Mouse (Mus musculus) bone marrow macrophage, adult 2 months (primary cell): ENCODE measurements around the gene Hoxd4. TPM values are rescaled to one million over a fixed set of nuclear protein-coding genes. Genes with fewer than 3 reads are reported as not detected.
A peak's percentile ranks its signal among the peaks of the same experiment; 100 is the strongest.

ENCODE experiments used
- H3K27ac ChIP-seq: 2 replicates; pipeline ENCODE4 v1.5.1; 2012; ENCODE audit warnings: low read depth, low read length; ENCODE audit not compliant: insufficient read depth
- H3K4me1 ChIP-seq: 2 replicates; pipeline ENCODE4 v1.6.1; 2012; ENCODE audit warnings: low read length; ENCODE audit not compliant: control insufficient read depth, insufficient read depth
- H3K4me3 ChIP-seq: 2 replicates; pipeline ENCODE4 v1.5.1; 2012; ENCODE audit warnings: mild to moderate bottlenecking, low read length, moderate library complexity; ENCODE audit not compliant: insufficient read depth
- CTCF ChIP-seq: IDR thresholded peaks from 2 replicates; pipeline ENCODE4 v1.5.1; 2012; ENCODE audit warnings: low read depth, mild to moderate bottlenecking, low read length, moderate library complexity
- POLR2A ChIP-seq: IDR thresholded peaks from 2 replicates; pipeline ENCODE4 v1.6.1; 2012; ENCODE audit warnings: mild to moderate bottlenecking, low read depth, low read length, borderline replicate concordance
- polyA plus RNA-seq: library from polyadenylated mRNA; stranded (reverse); fragments of >200 nt; gene quantifications from 2 replicates; pipeline ENCODE4 v1.2.4, GENCODE M21; 2012; ENCODE audit not compliant: missing spikeins, insufficient read depth, insufficient read length

Hoxd4 gene
- polyA plus RNA-seq = not detected in 2 replicates

DNA sequence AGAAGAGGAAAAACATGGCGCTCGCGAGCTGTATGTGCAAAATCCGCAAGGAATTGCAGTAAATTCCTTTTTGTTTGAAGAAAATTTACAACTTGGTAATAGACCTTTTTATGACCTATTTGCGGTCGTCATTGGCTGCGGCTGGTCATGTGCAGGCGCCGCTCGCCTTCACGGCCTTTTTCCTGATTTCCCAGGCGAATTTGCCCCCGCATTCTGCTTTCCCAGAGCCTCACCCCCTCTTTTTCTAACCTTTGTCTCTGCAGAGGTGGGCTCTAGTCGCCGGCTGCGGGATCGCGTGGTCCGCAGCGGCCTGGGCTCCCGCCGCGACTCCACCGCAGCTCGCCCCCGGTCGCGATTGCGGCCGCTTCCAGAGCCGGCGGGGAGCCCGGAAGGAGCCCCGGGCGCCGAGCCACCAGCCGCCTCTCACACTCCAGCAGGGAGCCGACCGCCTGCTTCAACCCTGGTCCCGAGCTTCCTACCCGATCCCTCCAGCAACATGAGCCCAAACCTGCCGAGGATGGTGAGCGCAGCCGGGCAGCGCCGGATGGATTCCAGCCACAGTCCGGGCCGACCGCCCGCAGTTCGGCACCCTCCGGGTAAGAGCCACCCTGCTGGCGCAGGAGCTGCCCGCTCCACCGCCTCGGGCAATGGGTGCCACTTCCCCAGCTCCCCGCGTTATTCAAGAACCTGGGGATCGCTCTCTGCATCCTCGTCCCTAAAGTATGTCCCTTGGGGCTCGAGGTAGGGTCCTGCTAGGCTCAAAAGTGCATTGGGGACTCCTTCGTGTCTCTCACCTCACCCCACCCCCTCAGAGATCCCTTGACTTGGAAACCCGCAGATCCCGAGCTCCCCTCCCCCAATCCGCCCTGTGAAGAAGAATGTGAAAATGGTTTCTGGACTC lies at the start of gene Hoxd4, which contains the start of gene Hoxd3:
TSS of gene Hoxd4 (plus strand) at position 209 of the 901 bp plus-strand sequence.
TSS of gene Hoxd3 (plus strand) at position 207 of the 901 bp plus-strand sequence.
- Histone ChIP-seq H3K4me3 (peak within 1 kb of the TSS; percentile 37), H3K27ac (no peak within 1 kb of the TSS), H3K4me1 (no peaks in the 10 kb centered on the region)
- TF ChIP-seq POLR2A = no peak
- no peak for TF ChIP-seq CTCF

DNA sequence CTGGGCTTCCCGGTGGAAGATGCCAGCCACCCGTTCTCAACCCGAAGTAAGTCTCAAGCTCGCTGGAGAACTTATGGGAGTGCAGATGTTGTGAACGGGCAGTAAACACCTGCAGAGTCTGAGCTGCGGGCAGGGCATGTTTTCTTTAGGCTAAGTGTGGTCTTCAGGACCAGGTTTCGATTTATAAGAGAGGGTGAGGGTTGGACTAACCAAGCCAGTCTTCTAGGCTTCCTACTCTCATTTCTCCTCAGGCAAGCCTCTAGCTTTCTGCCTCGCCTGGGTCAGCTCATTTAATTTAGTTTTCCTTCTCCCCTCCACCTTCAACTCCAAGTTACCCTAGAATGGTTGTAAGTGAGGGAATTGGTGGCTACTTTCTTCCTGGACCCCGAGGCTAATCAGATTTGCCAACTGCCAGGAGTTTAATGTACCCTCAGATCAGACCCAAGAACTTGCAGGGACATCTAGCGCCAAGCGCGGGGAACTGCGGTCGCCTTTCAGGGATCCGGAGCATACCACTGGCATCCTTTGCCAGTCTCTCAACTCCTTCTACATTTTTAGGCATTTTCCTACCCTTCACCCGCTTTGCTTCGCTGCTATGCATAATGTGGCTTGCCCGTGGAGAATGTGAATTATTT lies 48.3 kb upstream of the Hoxd4 start:
- H3K4me1 ChIP-seq = no peaks in the 10 kb centered on the region
- H3K4me3 ChIP-seq = no peak overlapping the region
- TF ChIP-seq POLR2A (no peak), CTCF (no peak; the same call in 1 of the 2 replicates)
- H3K27ac ChIP-seq = no peak overlapping the region

DNA sequence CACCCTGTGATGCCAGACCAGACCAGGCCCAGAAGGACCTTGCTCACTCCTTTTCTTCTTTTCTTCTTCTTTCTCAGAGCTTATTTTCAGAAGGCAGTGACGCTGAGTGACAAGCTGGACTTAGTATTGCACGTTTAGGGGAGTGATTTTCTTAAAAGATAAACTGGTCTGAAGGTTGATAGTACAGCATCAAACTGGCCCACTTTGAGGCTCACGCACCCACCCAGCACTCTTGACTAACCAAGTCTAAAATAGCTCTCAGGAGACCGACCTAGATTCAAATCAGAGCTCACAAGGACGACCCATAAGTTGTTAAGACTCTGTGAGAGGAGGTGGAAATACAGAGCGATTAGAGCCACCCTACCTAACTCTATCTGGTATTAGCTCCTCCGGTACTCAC lies 45.3 kb upstream of the Hoxd4 start:
- Histone ChIP-seq H3K27ac (no peak overlapping the region), H3K4me3 (no peak overlapping the region), H3K4me1 (no peaks in the 10 kb centered on the region)
- TF ChIP-seq POLR2A (no peak), CTCF (no peak)

GRCm38 (mm10) chr2:74667191-74667841 lies 44.4 kb upstream of the Hoxd4 start:
- Histone ChIP-seq H3K4me3 (no peak overlapping the region), H3K4me1 (no peaks in the 10 kb centered on the region), H3K27ac (no peak overlapping the region)
- no peak for TF ChIP-seq CTCF
- no peak for TF ChIP-seq POLR2A

DNA sequence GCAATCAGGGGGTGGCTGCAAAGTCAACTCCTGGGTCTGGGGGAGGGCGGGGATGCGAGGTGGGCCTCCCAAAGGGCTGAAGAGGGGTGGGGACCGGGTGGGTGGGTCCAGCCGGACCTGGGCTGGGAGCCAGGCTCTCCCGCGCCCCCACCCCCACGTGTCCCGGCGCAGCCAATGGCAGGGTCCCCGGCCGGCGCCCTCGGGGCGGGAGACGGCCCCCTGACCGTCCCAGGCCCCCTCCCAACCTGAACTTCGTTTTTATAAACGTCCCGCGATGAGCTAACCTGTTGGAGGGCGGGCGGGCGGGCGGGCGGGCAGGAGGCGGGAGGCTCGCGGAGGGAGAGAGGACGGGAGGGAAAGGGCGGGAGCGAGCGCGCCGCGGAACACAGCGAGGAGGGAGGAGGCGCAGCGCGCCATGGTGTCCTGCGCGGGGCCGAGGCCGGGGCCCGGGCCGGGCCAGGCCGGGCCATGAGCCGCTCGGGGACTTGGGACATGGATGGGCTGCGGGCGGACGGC lies 43.8 kb upstream of the Hoxd4 start, which contains the start of gene Hoxd13:
TSS of gene Hoxd13 (plus strand) at position 469 of the 516 bp plus-strand sequence.
- H3K27ac ChIP-seq = no peak within 1 kb of the TSS
- TF ChIP-seq POLR2A (no peak), CTCF (no peak)
- H3K4me3 ChIP-seq = peak within 1 kb of the TSS; percentile 25; the same call in 1 of the 2 replicates

GRCm38 (mm10) chr2:74668370-74669229 lies 43.1 kb upstream of the Hoxd4 start:
- TF ChIP-seq CTCF (no peak), POLR2A (no peak)
- peak overlapping the region; percentile 25; the same call in 1 of the 2 replicates for H3K4me3 ChIP-seq
- 0 out of 2 replicates have a peak, but pooled peaks cover 2% of the 10 kb centered on the region for H3K4me1 ChIP-seq
- no peak overlapping the region for H3K27ac ChIP-seq

More for the DNA sequence above, 43.8 kb upstream of the Hoxd4 start, which contains the start of gene Hoxd13:
- H3K4me1 ChIP-seq = 0 out of 2 replicates have a peak, but pooled peaks cover 2% of the 10 kb centered on the region

DNA sequence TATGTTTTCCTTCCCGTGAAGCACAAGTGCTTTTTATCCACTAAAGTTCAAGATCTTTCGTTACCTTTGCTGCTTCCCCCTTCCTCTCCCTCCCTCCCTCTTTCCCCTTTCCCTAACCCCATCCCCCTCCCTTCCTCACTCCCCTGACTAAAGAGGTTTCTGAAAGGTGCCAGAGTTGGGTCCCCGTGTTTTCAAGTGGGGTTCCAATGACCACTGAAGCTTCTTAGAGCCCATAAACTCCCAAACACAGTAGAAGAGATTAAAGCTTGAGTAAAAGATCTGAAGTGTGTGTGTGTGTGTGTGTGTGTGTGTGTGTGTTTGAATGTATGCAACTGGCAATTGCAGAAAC lies 42.5 kb upstream of the Hoxd4 start:
- 0 out of 2 replicates have a peak, but pooled peaks cover 2% of the 10 kb centered on the region for H3K4me1 ChIP-seq
- no peak overlapping the region for H3K4me3 ChIP-seq
- no peak overlapping the region for H3K27ac ChIP-seq
- TF ChIP-seq POLR2A (no peak), CTCF (no peak)

GRCm38 (mm10) chr2:74669650-74670235 lies 42.0 kb upstream of the Hoxd4 start:
- Histone ChIP-seq H3K27ac (no peak overlapping the region), H3K4me1 (0 out of 2 replicates have a peak, but pooled peaks cover 2% of the 10 kb centered on the region), H3K4me3 (no peak overlapping the region)
- TF ChIP-seq POLR2A (no peak), CTCF (no peak)
